Mouse (Mus musculus): ENCODE measurements at regions not wholly inside any gene's neighbourhood (a gene's known extent, or its start where the extent isn't known, plus 50 kb on each side); places are given as distances from the start of the nearest gene placed in this dataset.
A peak's percentile ranks its signal among the peaks of the same experiment; 100 is the strongest.

DNA sequence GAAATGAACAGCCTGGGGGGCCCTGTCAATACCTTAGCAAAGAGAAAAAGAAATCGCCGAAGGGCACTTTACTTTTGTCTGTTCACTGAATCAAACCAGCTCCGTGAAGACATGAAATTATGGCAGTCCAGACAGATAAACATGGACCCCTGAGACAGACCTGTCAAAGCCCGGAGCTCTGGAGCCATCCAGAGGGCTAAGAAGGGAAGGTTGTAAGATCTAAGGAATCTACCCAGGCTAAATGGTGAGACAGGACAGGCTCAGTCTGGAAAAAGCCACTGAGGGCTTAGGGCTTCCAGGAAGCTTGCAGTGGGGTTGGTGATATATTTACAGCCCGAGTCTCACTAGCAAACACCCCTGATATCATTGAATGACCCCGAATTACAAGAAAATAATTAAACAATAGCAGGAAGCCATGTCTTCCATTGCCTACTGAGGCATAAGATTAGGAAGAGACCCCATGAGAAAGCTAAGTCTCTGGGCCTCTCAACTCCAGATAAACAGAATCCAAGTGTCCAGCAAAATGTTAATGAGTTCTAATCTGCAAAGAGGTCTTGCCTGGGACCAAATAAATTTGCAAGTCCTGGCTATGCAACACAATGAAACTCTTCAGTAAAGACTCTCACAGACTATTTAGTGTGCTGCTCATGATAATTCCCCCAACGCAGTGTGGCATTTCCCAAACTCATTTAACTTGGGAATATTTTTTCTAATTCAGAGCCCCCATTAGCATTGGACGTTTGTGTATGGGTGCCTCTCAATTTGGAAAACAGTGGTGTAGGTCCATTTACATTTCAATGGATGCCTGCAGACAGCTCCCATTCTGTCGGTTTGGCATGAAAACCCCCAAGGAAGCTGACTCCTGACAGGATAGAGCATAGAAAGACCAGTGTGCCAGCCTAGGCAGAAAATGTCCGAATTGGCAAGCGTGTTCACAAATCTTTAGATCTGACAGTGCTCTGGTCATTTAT is 89.8 kb downstream of the Pabpc6 start:
- WGBS, result 10% methylated on average over 11 of the region's 11 CpGs
- Histone ChIP-seq H3K27me3 (ENCODE audit: control insufficient read depth, insufficient read depth, low read depth, low read length) (no peaks in the 10 kb centered on the region), H3K4me2 (ENCODE audit: low read length) (no peak overlapping the region), H3K4me1 (ENCODE audit: control insufficient read depth, insufficient read depth, low read length) (peaks cover 5% of the 10 kb centered on the region), H3K4me3 (ENCODE audit: low read depth, low read length) (no peak overlapping the region), H3K27ac (ENCODE audit: low read length) (peak overlapping the region; percentile 61), H3K9ac (ENCODE audit: low read depth, low read length) (no peak overlapping the region), H3K9me3 (replicated peaks; ENCODE audit: control insufficient read depth, low read length, poor library complexity, severe bottlenecking) (no peaks in the 10 kb centered on the region), H3K36me3 (ENCODE audit: control insufficient read depth, insufficient read depth, low read length) (no peaks in the 10 kb centered on the region)
- peak; percentile 91 for ATAC-seq

DNA sequence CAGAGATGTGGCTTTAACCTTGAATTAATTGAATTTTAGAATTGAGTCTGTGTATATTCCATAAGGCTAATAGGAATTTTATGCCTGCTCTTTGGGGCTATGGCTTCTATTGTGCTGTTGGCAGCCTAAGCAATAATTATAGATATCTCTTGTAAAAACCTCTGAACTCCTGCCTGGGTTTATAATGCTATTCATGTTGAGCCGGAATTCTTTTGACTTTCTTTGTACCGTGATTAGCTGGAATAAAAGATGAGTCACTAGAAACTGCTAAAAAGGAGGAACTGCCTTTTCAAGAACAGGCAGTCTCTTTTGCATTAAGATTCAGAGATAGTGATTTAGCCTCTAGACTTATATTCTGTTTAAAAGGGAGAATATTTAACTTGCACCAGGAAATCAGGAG is 71.4 kb downstream of the Pabpc6 start:
- Histone ChIP-seq H3K4me3 (ENCODE audit: low read depth, low read length) (no peak overlapping the region), H3K4me1 (ENCODE audit: control insufficient read depth, insufficient read depth, low read length) (no peaks in the 10 kb centered on the region), H3K9ac (ENCODE audit: low read depth, low read length) (no peak overlapping the region), H3K27ac (ENCODE audit: low read length) (no peak overlapping the region), H3K27me3 (ENCODE audit: control insufficient read depth, insufficient read depth, low read depth, low read length) (no peaks in the 10 kb centered on the region), H3K4me2 (ENCODE audit: low read length) (no peak overlapping the region), H3K36me3 (ENCODE audit: control insufficient read depth, insufficient read depth, low read length) (no peaks in the 10 kb centered on the region), H3K9me3 (replicated peaks; ENCODE audit: control insufficient read depth, low read length, poor library complexity, severe bottlenecking) (no peaks in the 10 kb centered on the region)
- WGBS, result 24% methylated on average over 2 of the region's 2 CpGs
- ATAC-seq, result no peak

DNA sequence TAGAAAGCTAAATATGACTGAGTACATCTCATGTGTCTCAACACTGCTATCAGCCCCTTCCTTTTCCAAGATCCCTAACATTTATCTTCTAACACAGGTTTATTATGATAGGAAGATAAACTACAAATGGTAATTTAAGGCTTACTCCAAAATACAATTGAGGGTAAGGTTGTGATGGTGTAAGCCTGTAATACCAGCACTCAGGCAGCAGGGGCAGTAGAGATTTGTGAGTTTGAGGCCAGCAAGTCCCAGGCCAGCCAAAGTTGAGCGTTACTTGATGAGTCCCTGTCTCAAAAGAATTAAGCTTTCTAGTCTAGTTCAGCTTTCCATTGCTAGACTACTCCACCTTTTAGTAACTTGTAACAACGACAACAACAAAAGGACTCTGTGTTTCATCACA is 69.1 kb downstream of the Pabpc6 start:
- no peak overlapping the region for H3K4me2 ChIP-seq (ENCODE audit: low read length)
- H3K4me1 ChIP-seq (ENCODE audit: control insufficient read depth, insufficient read depth, low read length), result no peaks in the 10 kb centered on the region
- H3K4me3 ChIP-seq (ENCODE audit: low read depth, low read length), result no peak overlapping the region
- H3K27me3 ChIP-seq (ENCODE audit: control insufficient read depth, insufficient read depth, low read depth, low read length), result no peaks in the 10 kb centered on the region
- WGBS, result 86% methylated on average over 2 of the region's 2 CpGs
- ATAC-seq, result no peak
- no peaks in the 10 kb centered on the region for H3K36me3 ChIP-seq (ENCODE audit: control insufficient read depth, insufficient read depth, low read length)
- H3K9me3 ChIP-seq (replicated peaks; ENCODE audit: control insufficient read depth, low read length, poor library complexity, severe bottlenecking), result no peaks in the 10 kb centered on the region
- H3K27ac ChIP-seq (ENCODE audit: low read length), result no peak overlapping the region
- no peak overlapping the region for H3K9ac ChIP-seq (ENCODE audit: low read depth, low read length)
